Mouse (Mus musculus): ENCODE measurements around the gene Otud3. TPM values are rescaled to one million over a fixed set of nuclear protein-coding genes. Genes with fewer than 3 reads are reported as not detected.

Otud3 gene
- total and polyA plus RNA-seq, 3 experiments = 11.3 to 15.0 TPM; not detected in 1

DNA sequence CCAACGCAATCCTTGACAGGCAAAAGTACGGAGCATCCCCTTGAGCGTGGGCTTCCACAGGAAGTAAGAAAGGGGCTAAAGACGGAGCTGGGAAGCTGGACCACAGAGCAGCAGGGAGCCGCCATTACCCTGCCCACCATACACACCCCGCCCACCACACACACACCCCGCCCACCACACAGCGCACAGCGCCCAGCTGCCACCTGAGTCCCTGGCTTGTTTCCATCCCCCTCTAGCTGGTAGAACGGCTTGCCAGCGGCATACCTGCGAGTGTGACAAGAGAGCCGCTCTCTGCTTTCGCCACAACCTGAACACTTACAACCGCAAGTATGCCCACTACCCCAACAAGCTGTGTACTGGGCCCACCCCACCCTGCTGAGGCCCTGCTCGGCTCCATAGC is 31.6 kb downstream of the Otud3 start:
- DNase-seq (ENCODE audit: low read depth, low spot score) = no peak
- Histone ChIP-seq H3K9ac (ENCODE audit: control insufficient read depth, low read depth, low read length, poor library complexity, severe bottlenecking) (no peak overlapping the region), H3K4me3 (ENCODE audit: control insufficient read depth in 1 of 2, insufficient read depth in 1 of 2, low read depth in 2 of 2, low read length in 2 of 2) (no peak overlapping the region), H3K27ac (ENCODE audit: control insufficient read depth, low read depth, low read length) (no peak overlapping the region), H3K27me3 (ENCODE audit: control insufficient read depth in 1 of 2, insufficient read depth in 2 of 2, low read length in 2 of 2) (no peaks in the 10 kb centered on the region), H3K9me3 (replicated peaks; ENCODE audit: insufficient read depth, low read length) (no peaks in the 10 kb centered on the region), H3K36me3 (ENCODE audit: control insufficient read depth in 1 of 2, insufficient read depth in 2 of 2, low read length in 2 of 2) (no peaks in the 10 kb centered on the region), H3K4me1 (ENCODE audit: control insufficient read depth in 1 of 2, insufficient read depth in 2 of 2, low read length in 2 of 2) (no peaks in the 10 kb centered on the region), H3K79me2 (ENCODE audit: control insufficient read depth, insufficient read depth, low read length, poor library complexity) (no peaks in the 10 kb centered on the region)
- TF ChIP-seq TCF12 (IDR thresholded peaks at IDR 0.05; ENCODE audit: low read depth, low read length) = no peak
- TF ChIP-seq ZKSCAN1 (IDR thresholded peaks at IDR 0.05; ENCODE audit: low read depth, low read length) = no peak
- TF ChIP-seq MAZ (IDR thresholded peaks at IDR 0.05; ENCODE audit: low read depth, low read length) = no peak
- no peak for TF ChIP-seq POLR2AphosphoS5 (IDR thresholded peaks at IDR 0.05; ENCODE audit: borderline replicate concordance, low read depth, low read length)
- no peak for TF ChIP-seq HCFC1 (IDR thresholded peaks at IDR 0.05; ENCODE audit: low read depth, low read length)
- no peak for TF ChIP-seq POLR2AphosphoS2 (IDR thresholded peaks at IDR 0.05; ENCODE audit: low read length)
- no peak for TF ChIP-seq MYC (IDR thresholded peaks at IDR 0.05; ENCODE audit: low read depth, low read length)

DNA sequence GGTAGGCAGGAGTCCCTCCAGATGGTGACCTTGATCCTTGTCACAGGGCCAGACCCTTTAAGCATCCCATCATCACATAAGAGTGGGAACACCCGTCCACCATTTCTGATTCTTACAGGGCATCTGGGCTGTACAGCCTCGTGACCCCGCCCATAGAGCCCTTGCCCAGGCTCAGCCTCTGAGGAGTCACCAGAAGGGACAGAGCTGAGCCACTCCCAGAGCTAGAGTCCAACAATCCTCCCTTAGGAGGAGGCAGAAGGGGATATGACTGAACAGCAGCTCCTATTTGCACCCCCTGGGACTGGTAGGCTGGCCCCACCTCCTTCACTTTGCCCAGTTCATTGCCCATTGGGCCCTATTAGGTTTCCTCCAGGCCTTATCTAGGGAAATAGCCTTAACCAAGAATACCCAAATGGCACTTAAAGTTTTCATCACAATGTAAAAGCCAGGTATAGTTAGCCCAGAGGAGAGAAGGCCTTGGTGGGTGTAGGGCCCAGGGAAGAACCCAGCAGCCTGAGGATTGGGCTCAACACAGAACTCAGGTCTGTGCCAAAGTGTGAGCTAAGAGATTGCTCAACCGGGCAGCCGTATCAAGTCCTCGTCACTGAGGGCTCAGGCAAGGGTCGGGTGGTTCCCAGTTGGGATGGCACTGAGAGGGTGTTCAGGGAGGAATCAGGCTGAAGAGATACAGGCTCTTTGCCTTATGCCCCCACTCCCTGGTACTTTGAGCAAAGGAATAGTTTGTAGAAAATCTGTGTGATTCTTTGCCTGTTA is 32.7 kb downstream of the Otud3 start:
- TF ChIP-seq ETS1 (IDR thresholded peaks at IDR 0.05; ENCODE audit: low read depth, low read length) (no peak), SIN3A (IDR thresholded peaks at IDR 0.05; ENCODE audit: low read length) (no peak), NRF1 (IDR thresholded peaks at IDR 0.05; ENCODE audit: insufficient read depth, low read depth, low read length, poor library complexity, severe bottlenecking) (no peak), GABPA (IDR thresholded peaks at IDR 0.05; ENCODE audit: low read depth, low read length) (no peak), POLR2A (IDR thresholded peaks at IDR 0.05; ENCODE audit: control insufficient read depth in 1 of 2, insufficient read depth in 1 of 2, low read depth in 1 of 2, low read length in 2 of 2, poor library complexity in 1 of 2) (no peak), MAX (IDR thresholded peaks at IDR 0.05; ENCODE audit: low read length) (no peak), CHD2 (IDR thresholded peaks at IDR 0.05; ENCODE audit: low read length) (no peak)
- no peaks in the 10 kb centered on the region for H3K36me3 ChIP-seq (ENCODE audit: control insufficient read depth in 1 of 2, insufficient read depth in 2 of 2, low read length in 2 of 2)
- H3K4me3 ChIP-seq (ENCODE audit: control insufficient read depth in 1 of 2, insufficient read depth in 1 of 2, low read depth in 2 of 2, low read length in 2 of 2) = no peak overlapping the region
- no peaks in the 10 kb centered on the region for H3K9me3 ChIP-seq (replicated peaks; ENCODE audit: insufficient read depth, low read length)
- no peaks in the 10 kb centered on the region for H3K79me2 ChIP-seq (ENCODE audit: control insufficient read depth, insufficient read depth, low read length, poor library complexity)
- no peak overlapping the region for H3K27ac ChIP-seq (ENCODE audit: control insufficient read depth, low read depth, low read length)
- no peaks in the 10 kb centered on the region for H3K4me1 ChIP-seq (ENCODE audit: control insufficient read depth in 1 of 2, insufficient read depth in 2 of 2, low read length in 2 of 2)
- H3K9ac ChIP-seq (ENCODE audit: control insufficient read depth, low read depth, low read length, poor library complexity, severe bottlenecking) = no peak overlapping the region
- DNase-seq (ENCODE audit: low read depth, low spot score) = no peak
- H3K27me3 ChIP-seq (ENCODE audit: control insufficient read depth in 1 of 2, insufficient read depth in 2 of 2, low read length in 2 of 2) = no peaks in the 10 kb centered on the region

DNA sequence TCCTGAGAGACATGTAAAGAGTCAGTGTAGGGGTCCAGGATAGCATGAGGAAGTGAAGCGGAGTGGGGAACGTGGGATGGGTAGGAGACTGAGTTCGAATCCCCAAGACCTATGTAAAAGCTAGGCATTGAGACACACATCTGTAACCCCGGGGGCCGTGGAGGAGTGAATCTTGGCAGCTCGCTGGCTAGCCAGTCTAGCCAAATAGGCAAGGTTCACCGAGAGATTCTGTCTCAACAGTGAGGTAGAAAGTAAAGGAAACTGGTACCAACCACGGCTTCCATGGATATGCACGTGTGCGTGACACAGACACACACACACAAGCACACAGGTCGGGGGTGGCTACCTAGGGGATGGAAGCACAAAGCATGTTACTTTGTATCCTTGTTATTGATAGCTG is 33.9 kb downstream of the Otud3 start:
- Histone ChIP-seq H3K4me1 (ENCODE audit: control insufficient read depth in 1 of 2, insufficient read depth in 2 of 2, low read length in 2 of 2) (no peaks in the 10 kb centered on the region), H3K36me3 (ENCODE audit: control insufficient read depth in 1 of 2, insufficient read depth in 2 of 2, low read length in 2 of 2) (no peaks in the 10 kb centered on the region), H3K9ac (ENCODE audit: control insufficient read depth, low read depth, low read length, poor library complexity, severe bottlenecking) (no peak overlapping the region), H3K27ac (ENCODE audit: control insufficient read depth, low read depth, low read length) (no peak overlapping the region), H3K9me3 (replicated peaks; ENCODE audit: insufficient read depth, low read length) (no peaks in the 10 kb centered on the region), H3K4me3 (ENCODE audit: control insufficient read depth in 1 of 2, insufficient read depth in 1 of 2, low read depth in 2 of 2, low read length in 2 of 2) (no peak overlapping the region), H3K27me3 (ENCODE audit: control insufficient read depth in 1 of 2, insufficient read depth in 2 of 2, low read length in 2 of 2) (no peaks in the 10 kb centered on the region), H3K79me2 (ENCODE audit: control insufficient read depth, insufficient read depth, low read length, poor library complexity) (no peaks in the 10 kb centered on the region)
- DNase-seq (ENCODE audit: low read depth, low spot score) = no peak
- TF ChIP-seq CHD2 (IDR thresholded peaks at IDR 0.05; ENCODE audit: low read length) (no peak), UBTF (IDR thresholded peaks at IDR 0.05; ENCODE audit: borderline replicate concordance, insufficient read depth, low read depth, low read length) (no peak), USF1 (IDR thresholded peaks at IDR 0.05; ENCODE audit: low read depth, low read length) (no peak), POLR2AphosphoS5 (IDR thresholded peaks at IDR 0.05; ENCODE audit: borderline replicate concordance, low read depth, low read length) (no peak), TAL1 (IDR thresholded peaks at IDR 0.05; ENCODE audit: low read length) (no peak), MAFK (IDR thresholded peaks at IDR 0.05; ENCODE audit: borderline replicate concordance, low read depth, low read length) (no peak), MAZ (IDR thresholded peaks at IDR 0.05; ENCODE audit: low read depth, low read length) (no peak), HCFC1 (IDR thresholded peaks at IDR 0.05; ENCODE audit: low read depth, low read length) (no peak), GABPA (IDR thresholded peaks at IDR 0.05; ENCODE audit: low read depth, low read length) (no peak), CHD1 (IDR thresholded peaks at IDR 0.05; ENCODE audit: low read depth, low read length) (no peak), SMC3 (IDR thresholded peaks at IDR 0.05; ENCODE audit: low read depth, low read length) (no peak), CTCF (IDR thresholded peaks at IDR 0.05 in 2 of 3, conservative IDR thresholded peaks at IDR 0.05 in 1 of 3; ENCODE audit: control insufficient read depth in 1 of 3, insufficient read depth in 1 of 3, low read depth in 2 of 3, low read length in 3 of 3, poor library complexity in 1 of 3, severe bottlenecking in 1 of 3) (no peak), MEF2A (IDR thresholded peaks at IDR 0.05; ENCODE audit: extremely low read depth, insufficient replicate concordance, low read depth, low read length, poor library complexity, severe bottlenecking) (no peak), ZC3H11A (IDR thresholded peaks at IDR 0.05; ENCODE audit: low read depth, low read length) (no peak), ZKSCAN1 (IDR thresholded peaks at IDR 0.05; ENCODE audit: low read depth, low read length) (no peak), SIN3A (IDR thresholded peaks at IDR 0.05; ENCODE audit: low read length) (no peak), BHLHE40 (IDR thresholded peaks at IDR 0.05; ENCODE audit: borderline replicate concordance, low read depth, low read length) (no peak)
